Mouse (Mus musculus): Measurements from ENCODE around the gene Tenm4. TPM values are rescaled to one million over a fixed set of nuclear protein-coding genes. Genes with fewer than 3 reads are reported as not detected.

The Tenm4 gene
- total RNA-seq, 2 experiments from 2014 or later, result 127 to 178 TPM

DNA sequence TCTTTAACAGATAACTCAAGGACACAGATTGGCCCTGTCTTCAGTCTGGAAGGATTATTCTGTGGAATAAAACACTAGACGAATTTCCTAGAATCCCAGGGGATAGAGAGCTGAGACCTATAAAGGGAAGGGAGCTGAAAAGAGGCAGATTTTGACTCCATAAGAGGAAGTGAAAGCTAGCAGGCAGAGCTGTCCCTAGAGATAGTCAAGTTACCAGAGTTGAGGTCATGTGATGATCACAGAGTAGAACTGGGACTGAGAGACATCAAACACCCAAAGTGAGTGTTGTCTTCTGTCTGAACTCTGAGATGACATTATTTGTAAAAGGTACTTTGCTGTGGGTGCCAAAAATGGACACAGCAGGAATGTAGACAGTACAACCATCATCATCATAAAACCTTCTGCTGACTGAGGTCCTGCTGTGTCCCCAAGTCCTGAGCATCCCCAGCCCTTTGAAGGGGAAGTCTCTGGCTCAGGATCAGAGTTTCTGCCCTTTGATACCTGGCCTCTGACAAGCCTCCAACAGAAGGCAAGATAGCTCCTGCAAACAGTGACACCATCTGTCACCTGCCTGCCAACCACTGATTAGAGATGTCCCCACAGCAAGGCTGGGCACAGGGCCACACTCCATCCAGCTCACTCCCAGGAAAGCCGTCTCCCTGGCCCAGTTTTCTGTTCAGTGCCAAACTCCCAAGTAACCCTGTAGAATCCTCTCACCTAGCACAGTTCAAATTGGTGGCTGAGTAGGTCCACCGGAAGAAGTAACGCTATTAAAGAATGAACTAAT is 368.4 kb downstream of the Tenm4 start:
- intact Hi-C loops (cut with DNase I), result no loop called here
- no peak for DNase-seq (ENCODE audit: low spot score in 2 of 2)

DNA sequence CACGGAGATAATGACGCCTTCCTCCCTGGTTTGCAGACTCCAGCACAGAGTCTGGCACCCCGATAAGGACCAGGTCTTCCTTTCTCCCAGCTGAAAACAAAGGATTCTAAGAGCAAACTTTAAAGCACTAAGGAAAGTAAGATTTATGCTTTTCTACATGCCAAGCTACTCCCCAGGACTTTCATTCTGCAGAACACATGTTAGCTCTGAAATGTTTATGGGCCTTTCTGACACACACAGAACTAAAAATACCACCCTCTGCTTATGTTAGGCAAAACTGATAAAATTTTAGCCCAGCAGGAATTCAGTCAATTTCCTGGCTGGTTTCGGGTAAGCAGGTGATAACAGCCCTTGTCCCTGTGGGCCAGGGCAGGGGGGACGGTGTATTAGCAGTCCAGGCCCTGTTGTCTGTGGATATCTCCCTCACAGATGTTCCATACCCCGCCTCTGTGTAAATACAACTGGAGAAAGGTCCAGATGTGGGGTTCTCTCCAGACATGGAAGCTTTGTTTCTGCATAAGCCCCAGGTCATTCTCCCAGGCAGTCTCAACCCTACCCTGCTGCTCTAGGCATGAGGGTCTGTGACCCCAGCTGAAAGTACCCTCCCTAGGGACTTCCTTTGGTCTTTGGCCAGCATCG is 369.5 kb downstream of the Tenm4 start:
- intact Hi-C loops (cut with DNase I), result no loop called here
- DNase-seq (ENCODE audit: low spot score in 2 of 2), result no peak

DNA sequence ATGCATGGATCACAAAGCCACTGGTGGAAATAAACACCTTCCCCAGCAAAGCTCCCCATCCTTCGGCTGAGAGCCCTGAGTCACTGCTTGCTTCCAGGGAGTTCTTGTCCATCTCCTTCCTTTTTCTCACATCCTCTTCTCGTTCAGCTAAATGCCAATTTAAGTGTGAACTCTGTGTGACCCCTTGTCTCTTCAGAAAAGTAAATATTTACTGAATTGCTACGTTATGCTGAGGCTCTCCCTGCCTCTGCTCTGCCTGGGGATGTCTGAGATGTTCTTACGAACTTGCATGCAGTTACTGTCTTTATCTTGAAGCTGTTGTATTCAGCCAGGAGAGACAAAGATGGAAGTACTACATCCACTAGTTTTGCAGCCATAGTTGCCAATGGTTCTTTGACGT is 374.9 kb downstream of the Tenm4 start:
- no peak for DNase-seq (ENCODE audit: low spot score in 2 of 2)
- intact Hi-C loops (cut with DNase I), result no loop called here

DNA sequence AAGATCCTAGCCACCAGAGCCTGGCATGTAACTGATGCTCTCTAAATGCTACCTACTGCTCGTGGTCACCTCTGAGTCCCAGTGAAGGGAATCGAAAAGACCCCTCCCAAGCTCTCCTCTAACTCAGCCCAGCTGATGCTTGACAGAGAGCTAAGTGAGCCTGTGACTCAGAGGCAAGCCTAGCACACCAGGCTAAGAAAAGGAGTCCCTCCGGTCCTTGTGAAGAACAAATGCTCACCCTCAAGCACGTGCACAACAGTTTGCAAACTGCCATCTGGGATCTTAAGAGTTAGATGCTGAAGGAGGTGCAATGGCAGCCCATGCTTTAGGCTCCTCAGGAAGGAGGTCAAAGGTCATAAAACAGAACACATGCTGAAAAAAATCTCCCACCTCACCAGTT is 380.8 kb downstream of the Tenm4 start:
- intact Hi-C loops (cut with DNase I), result no loop called here
- DNase-seq (ENCODE audit: low spot score in 2 of 2), result no peak

DNA sequence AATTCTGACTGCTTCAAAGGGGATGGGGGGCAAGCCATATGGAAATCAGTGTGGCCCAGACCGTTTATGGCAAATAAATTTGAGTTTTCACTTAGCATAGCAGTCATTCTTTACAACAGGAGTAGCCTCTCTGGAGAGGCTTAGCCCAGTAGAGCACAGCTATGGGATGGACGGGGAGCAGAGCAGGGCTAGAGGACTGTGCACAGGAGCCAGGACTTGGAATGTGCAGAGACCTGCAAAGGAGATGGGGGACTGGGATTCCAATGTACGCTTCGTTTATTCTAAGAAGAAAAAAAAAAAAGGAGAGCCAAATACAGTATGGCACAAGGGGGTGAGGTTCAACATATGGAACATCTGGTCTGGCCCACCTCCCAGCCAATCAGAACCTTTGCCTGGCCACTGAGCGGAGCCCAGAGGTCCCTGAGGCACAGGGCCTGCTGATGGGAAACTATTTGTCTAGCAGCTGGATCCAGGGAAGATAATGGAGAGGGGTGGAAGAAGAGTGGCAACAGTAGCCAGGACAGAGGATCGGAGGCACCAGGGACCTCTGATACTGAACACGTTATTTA is 381.3 kb downstream of the Tenm4 start:
- intact Hi-C loops (cut with DNase I), result no loop called here
- no peak for DNase-seq (ENCODE audit: low spot score in 2 of 2)

DNA sequence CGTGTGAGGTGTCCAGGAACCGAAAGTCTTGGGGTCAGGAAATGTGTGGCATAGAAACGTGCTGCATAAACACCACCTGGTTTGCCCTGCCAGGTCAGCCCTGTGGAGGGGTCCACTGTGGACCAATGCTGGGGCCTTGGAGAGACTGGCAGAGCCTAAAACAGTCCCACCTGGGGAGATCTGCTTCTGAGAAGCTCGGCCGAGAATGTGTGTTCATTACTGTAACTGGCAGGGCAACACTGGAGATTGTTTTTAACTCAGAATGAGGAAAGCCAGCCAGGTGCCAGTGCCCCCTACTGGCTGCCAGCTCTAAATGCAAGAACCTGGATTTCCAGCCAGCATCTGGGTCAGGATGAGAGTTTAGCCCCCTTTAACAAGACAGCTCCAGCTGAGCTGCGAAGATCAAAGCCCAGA is 383.2 kb downstream of the Tenm4 start:
- intact Hi-C loops (cut with DNase I), result no loop called here
- DNase-seq (ENCODE audit: low spot score in 2 of 2), result peak; percentile 33 to 48

DNA sequence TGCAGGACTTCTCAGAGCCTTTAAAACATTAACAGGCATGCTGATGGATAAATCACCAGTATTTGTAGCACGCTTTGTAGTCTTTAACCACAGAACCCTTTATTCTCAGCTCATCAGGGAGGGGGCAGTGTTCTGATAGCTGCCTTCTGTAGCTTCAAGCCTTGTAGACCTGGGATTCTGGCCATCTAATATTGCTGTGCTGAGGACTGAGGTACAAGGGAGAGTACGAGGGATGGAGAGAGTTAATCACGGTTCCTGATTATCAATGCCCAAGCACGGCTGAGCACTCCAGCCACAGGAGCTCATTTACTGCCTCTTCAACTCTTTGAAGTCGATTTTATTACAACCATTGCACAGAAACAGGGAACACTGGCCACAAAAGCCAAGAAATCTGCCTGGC is 384.2 kb downstream of the Tenm4 start:
- no peak for DNase-seq (ENCODE audit: low spot score in 2 of 2)
- intact Hi-C loops (cut with DNase I), result no loop called here

DNA sequence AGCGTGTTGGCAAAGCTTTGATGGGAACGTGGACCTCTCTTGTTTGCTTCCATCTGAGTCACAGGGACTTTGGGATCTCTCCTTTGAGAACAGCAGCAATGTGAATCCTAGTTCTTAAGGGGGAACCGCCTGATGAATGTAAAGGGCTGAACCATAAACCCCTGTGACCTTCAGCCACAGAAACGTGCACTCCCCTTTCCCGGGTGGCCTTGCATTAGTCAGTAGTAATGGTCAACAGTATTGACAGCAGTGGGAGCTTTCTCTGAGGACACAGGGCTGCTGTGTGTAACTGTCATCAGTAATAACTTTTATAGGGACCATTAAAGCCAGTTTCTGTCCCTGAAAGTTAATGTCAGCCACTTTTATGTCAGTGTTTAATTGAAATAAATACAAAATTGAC is 385.7 kb downstream of the Tenm4 start:
- intact Hi-C loops (cut with DNase I), result no loop called here
- DNase-seq (ENCODE audit: low spot score in 2 of 2), result no peak

DNA sequence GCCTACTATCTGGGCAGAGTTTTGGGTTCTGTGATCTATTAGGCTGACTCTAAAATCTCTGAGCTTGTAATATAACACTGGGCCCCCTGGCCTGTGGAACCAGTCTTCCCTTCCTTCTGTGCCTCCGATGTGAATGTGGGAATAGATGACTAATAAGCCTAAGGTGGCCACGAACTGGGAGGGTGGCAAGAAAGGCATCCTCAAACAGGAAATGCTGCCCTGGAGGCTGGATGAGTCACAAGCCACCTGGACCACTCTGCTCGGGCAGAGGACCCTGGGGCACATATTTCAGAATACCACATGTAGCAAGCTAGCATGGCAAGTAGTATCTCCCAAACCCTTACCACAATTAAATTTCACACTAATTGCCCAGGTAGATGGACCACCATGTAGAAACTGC is 391.8 kb downstream of the Tenm4 start:
- intact Hi-C loops (cut with DNase I), result no loop called here
- no peak for DNase-seq (ENCODE audit: low spot score in 2 of 2)

DNA sequence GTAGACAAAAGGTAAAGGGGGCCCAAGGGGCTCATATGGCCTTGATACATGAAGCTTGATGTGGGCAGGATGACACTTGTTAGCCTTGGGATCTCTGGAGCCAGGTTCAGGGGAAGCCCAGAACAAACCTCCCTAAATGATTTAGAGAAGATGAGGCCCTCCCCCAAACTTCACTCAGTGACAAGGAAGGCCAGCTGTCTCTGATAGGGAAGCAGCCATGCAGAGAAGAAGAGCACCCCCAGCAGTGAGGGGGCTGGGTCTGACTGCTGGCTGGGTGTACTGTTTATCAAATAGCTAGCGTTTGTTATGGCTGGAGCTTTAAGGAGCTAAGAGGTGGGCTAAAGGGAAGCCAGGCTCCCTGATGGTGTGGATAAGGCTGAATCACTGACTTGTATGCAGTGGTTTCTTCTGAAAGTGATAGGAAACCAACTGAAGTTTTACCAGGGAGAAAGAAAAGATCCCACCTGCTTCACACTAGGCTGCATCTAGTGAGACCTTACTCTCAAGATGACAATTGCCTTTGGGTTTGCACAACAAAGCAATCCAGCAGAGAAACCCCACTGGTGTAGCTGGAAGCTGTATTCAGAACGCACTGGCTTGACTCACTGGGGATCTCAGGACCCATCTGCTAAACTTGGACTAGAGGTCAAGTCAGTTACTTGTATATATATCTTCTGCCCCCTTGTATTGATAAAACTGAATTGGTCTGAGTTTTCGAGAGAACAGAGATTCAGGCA is 392.5 kb downstream of the Tenm4 start:
- intact Hi-C loops (cut with DNase I), result no loop called here
- no peak for DNase-seq (ENCODE audit: low spot score in 2 of 2)

DNA sequence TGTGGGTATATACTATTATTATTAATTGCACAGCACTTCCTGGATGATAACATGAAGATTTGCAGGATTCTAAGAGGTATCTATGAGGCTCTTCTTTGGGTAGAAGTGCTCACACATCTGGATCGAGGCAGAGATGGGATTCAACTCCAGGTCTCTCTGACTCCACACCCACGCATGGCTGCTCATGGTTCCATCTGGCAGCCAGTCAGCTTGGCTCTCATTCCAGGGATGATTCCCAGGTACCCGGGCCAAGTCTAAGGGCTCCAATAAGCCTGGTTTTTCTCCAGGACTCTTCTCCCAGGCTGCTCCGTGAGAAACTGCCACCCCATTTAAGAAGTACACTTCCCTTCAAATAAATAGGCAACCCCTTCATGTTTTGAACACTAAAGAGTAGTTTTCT is 394.8 kb downstream of the Tenm4 start:
- DNase-seq (ENCODE audit: low spot score in 2 of 2), result peak; percentile 31 to 36
- intact Hi-C loops (cut with DNase I), result no loop called here

DNA sequence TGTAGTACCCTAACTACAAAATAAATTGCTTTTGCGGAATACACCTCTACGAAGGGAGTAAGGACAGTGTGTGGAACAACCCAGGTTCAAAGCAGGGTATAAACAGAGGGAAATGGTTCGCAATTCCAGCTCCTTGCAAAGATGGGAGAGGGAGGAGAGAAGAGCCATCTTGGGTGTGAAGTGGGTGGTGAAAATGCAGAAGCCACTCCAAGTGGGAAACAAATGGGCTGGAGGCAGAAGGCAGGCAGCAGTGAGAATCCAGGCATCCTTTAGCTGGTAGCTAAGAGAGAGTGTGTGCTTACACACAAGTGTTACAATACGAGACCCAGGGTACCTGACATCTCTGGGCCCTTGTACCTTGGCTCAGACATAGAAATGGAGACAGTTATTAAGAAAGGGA is 395.2 kb downstream of the Tenm4 start:
- DNase-seq (ENCODE audit: low spot score in 2 of 2), result peak; percentile 33 to 36
- intact Hi-C loops (cut with DNase I), result no loop called here

DNA sequence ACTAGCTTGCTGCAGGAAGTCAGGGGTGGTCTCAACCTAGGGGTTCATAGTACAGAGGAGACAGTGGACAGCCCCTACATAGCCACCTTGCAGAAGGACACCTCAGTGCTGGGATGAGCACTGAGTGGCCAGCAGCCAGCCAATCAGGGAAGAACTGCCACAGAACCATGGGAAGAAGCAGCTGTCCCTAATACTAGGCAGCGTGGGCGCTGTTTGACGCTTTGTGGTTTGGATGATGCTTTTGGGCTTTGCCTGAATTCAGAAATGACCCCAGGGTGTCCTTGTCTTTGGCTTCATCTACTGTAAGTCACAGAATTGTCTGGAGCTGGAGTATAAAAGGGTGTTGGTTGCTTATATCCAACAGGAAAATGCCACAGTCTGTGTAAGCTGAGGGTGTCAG is 397.0 kb downstream of the Tenm4 start:
- intact Hi-C loops (cut with DNase I), result no loop called here
- no peak for DNase-seq (ENCODE audit: low spot score in 2 of 2)

DNA sequence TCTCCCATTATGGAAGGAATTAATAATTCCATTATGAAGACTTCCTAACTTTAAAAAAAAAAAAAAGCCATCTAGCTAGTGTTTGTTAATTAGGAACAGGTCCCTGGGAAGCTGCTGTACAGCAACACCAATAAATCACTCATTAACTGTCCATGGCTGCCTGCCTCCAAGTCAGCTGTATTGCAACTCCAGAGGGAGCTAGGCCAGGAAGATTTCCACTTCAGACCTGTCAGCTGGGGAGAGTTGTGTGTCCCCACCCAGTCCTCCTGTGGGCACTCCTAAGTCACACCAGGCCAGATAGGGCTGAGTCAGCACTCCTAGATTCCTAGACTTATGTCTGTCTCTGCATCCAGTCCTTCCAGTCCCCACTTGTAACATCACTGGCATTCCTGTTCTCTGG is 399.9 kb downstream of the Tenm4 start:
- intact Hi-C loops (cut with DNase I), result no loop called here
- no peak for DNase-seq (ENCODE audit: low spot score in 2 of 2)

DNA sequence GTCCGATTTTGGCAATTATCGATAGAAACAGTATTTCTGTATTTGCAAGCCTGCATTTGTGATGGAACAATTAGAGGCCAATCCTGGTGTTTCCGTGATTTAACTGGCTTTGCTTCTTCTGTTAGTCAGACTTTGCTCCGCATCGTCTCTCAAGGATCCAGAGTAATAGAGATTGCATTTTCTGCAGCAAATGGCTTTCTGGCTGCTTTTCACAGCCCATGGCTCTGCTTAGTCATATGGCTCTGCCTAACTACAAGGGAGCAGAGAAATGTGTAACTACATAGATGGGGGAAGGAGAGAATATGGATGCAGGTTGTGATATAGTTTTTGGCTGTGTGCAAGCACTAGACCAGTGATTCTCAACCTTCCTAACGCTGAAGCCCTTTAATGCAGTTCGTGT is 401.9 kb downstream of the Tenm4 start:
- intact Hi-C loops (cut with DNase I), result no loop called here
- no peak for DNase-seq (ENCODE audit: low spot score in 2 of 2)

DNA sequence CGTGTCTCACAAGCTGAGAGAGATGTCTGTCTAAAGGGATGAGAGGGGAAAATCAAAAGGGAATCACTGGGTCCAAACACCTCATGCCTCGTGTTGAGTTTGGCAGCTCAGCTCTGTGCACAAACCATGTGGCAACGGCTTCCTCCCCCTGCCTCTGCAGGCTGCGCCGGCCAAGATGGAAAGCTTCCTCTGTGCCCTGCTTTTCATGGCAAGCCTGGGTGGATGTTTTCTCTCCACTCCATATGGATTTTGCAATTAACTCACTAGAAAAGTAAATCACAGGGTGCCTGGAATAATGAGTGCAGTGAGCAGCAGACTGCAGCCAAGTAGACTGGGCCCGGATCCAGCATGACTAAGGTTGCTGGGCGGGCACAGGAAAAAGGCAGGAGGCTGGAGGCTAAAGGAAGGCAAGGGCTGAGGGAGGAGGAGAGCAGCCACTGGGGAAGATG is 404.2 kb downstream of the Tenm4 start:
- peak; percentile 82 to 88 for DNase-seq (ENCODE audit: low spot score in 2 of 2)
- intact Hi-C loops (cut with DNase I), result loop anchor here (5.0 kb wide), 2 partner anchors 72 to 363 kb away; no protein-coding TSS in a partner anchor

DNA sequence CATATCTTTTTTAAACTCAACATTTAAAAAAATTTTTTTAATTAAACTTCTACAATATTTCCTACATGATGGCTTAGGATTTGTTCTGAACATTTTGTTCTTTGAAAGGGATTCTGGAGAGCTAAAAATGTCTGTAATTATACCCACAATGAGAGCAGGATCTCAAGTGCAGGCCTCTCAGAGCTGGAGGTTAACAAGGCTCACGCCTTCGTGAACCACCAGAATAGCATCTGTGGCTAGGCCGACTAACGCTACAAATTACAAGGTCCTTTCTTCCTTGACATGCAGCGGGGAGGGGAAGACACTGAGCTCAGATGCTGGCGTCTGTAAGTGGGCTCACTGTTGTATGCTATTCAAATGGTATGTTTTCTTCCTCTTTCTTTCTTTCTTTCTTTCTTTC is 411.7 kb downstream of the Tenm4 start:
- DNase-seq (ENCODE audit: low spot score in 2 of 2), result no peak
- intact Hi-C loops (cut with DNase I), result no loop called here

DNA sequence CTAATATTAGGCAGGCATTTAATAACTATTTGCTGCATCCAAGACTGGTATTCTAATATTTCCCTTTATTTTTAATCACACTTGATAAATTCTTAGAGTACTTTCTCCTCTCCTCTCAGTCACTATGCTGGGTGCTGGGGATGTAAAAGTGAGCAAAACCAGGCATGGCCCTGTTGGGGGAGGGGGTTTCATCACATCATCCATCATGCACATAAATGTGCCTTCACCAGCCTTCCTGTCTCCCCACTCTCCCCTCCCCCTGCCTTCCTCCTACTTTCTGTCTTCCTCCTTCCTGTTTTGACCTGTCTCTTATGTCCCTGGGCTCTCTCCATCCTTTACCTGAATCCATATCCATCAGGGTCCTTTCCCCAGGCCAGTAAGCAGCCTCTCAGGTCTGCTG is 416.4 kb downstream of the Tenm4 start:
- DNase-seq (ENCODE audit: low spot score in 2 of 2), result no peak
- intact Hi-C loops (cut with DNase I), result no loop called here

DNA sequence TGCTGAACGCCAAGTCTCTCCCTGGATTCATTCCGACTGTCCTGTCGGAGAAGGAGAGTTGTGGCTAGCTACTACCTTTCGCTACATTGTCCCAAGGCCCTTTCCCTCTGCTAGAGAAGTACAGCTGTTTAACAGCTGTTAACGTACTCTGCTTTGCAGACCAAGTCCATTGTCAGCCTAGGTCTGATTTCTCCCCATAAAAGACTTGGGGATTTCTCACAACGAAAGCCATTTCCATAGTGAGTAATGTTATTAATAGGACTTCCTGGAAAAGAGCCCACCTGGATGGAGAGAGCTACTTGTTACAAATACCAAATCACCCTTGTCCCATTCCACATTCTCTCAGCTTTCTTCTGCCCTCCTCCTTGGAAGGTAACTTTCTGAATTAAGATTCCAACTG is 417.5 kb downstream of the Tenm4 start:
- intact Hi-C loops (cut with DNase I), result no loop called here
- no peak for DNase-seq (ENCODE audit: low spot score in 2 of 2)

DNA sequence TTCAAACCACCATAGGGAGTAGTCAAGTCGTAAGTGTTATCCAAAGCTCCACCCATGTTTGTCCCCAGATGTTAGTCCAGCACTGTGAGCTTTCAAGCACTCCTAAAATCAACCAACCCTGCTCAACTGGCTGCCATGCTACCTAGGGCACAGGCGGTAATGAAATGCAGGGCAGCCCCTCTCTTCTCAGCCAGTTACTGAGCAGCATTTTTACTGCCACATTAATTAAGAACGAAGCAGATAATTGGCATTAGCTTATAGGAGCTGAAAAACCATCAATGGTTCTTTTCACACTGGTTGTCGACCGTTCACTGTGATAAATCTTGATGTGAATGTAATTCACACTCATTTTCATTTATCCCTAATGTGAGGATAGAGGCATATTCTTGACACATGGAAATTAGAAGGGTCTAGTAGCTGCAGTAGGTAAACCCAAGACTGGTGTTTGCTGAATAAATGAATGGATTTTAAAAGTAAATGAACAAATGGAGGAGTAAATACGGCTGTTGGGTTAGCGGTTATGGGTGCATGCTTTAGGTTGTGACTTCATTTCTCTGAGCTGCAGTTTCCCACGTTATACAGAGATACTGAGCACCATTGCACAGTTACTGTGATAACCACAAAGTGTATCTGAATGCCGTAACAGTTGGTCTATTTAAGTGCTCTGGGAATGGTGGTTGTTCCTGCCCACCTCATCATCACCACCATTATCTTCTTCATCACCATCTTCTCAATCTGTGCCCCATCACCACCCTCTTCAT is 424.7 kb downstream of the Tenm4 start:
- intact Hi-C loops (cut with DNase I), result no loop called here
- no peak for DNase-seq (ENCODE audit: low spot score in 2 of 2)
